Mouse (Mus musculus) megakaryocyte, embryonic 14.5 days (primary cell): ENCODE results near the gene Cenpj. TPM values are rescaled to one million over a fixed set of nuclear protein-coding genes. Genes with fewer than 3 reads are reported as not detected.

ENCODE experiments used
- H3K27me3 ChIP-seq: replicated peaks from 2 replicates; pipeline ENCODE3; 2012; ENCODE audit warnings: inconsistent platforms
- H3K36me3 ChIP-seq: replicated peaks from 2 replicates; pipeline ENCODE3; 2012; ENCODE audit warnings: low read length, inconsistent platforms, mixed read lengths
- H3K4me1 ChIP-seq: 2 replicates; pipeline ENCODE4 v1.6.1; 2012; ENCODE audit warnings: inconsistent platforms
- H3K4me3 ChIP-seq: replicated peaks from 2 replicates; pipeline ENCODE3; 2012; ENCODE audit warnings: moderate library complexity, mild to moderate bottlenecking, inconsistent platforms
- H3K9me3 ChIP-seq: 2 replicates; pipeline ENCODE4 v1.6.1; 2012; ENCODE audit warnings: inconsistent platforms
- FLI1 ChIP-seq: IDR thresholded peaks from 2 replicates; pipeline ENCODE4 v1.6.1; 2012; ENCODE audit warnings: low read length, inconsistent platforms, mixed read lengths
- GATA1 ChIP-seq: IDR thresholded peaks from 3 replicates; pipeline ENCODE4 v1.6.1; 2012; ENCODE audit warnings: mixed read lengths, low read length, inconsistent platforms, borderline replicate concordance
- polyA plus RNA-seq: library from polyadenylated mRNA; stranded (reverse); fragments of >175 nt; gene quantifications from 2 replicates; pipeline ENCODE4 v1.2.3, GENCODE M21; 2012; ENCODE audit warnings: low replicate concordance; ENCODE audit not compliant: insufficient read depth

Cenpj gene
- polyA plus RNA-seq, 1 experiment = 1.4 TPM

GRCm38 (mm10) chr14:56581117-56581516, 5.9 kb upstream of the Cenpj start:
- no peak for TF ChIP-seq FLI1
- TF ChIP-seq GATA1 = no peak

GRCm38 (mm10) chr14:56579011-56579410, 3.8 kb upstream of the Cenpj start:
- H3K9me3 ChIP-seq = no peaks in the 10 kb centered on the region
- no peak overlapping the region for H3K4me3 ChIP-seq
- TF ChIP-seq GATA1 (no peak), FLI1 (no peak)
- no peaks in the 10 kb centered on the region for H3K27me3 ChIP-seq
- peaks cover 65% of the 10 kb centered on the region for H3K36me3 ChIP-seq
- peaks cover 48% of the 10 kb centered on the region for H3K4me1 ChIP-seq

More at GRCm38 (mm10) chr14:56581117-56581516, 5.9 kb upstream of the Cenpj start:
- H3K36me3 ChIP-seq = peaks cover 86% of the 10 kb centered on the region
- H3K4me3 ChIP-seq = no peak overlapping the region
- H3K4me1 ChIP-seq = peaks cover 36% of the 10 kb centered on the region
- H3K27me3 ChIP-seq = no peaks in the 10 kb centered on the region
- H3K9me3 ChIP-seq = no peaks in the 10 kb centered on the region

- peak overlapping the region; percentile 97 for H3K4me3 ChIP-seq
- H3K9me3 ChIP-seq = no peaks in the 10 kb centered on the region
- H3K36me3 ChIP-seq = peaks cover 41% of the 10 kb centered on the region
- no peaks in the 10 kb centered on the region for H3K27me3 ChIP-seq
- H3K4me1 ChIP-seq = peaks cover 57% of the 10 kb centered on the region
- TF ChIP-seq GATA1 = no peak
- TF ChIP-seq FLI1 = no peak
Measured at GRCm38 (mm10) chr14:56575969-56576901, 1.0 kb upstream of the Cenpj start.

DNA sequence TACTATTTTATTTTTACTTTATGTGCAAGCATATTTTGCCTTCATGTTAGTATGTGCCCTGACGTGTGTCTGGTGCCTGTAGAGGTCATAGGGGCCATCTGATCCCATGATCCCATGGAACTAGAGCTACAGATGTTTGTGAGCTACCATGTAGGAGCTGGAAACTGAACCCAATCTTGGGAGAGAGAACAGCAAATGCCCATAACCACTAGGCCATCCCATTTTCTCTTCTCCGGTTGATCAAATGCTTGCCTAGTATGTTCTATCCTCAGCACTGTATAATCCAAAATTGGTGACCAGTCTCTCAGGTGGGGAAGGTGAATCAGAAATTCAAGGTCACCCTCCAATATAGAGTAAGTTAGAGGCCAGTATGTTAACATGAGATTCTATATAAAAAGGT, 2.7 kb downstream of the Cenpj start:
- TF ChIP-seq GATA1 = no peak

DNA sequence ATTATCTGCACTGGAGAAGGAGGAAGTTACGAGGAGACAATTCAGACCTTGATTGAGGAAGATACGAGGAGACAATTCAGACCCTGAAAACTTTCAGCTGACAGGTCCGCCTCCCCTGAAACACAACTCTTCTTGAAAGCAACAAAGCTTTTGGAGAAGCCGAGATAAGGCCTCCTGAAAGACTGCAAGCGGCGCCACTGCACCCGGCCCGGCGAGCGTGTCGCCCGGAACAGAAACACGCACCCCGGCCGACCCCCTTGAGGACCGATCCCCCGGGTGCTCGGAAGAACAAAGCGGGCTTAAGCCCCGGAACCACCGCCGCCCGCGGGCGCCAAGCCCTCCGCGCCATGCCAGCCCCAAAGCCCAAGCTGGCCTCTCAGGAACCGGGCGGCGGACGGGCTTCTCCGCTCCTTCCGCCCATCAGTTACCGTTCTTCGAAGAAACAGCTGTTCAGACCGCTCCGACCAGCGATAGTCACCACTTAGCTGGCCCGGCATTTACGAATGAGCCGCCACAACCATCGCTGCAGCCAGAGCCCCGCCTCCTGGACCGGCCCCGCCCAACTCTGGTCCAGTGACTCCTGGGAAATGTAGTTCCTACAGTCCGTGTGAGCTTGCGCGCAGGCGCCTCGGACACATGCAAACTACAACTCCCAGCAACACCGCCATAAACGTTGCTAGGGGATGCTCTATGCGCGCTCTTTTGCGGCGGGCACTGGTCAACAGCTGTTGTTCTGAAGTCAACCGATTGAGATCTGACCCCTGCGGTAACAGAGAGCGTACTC, 3.7 kb downstream of the Cenpj start:
- peak overlapping the region; percentile 94 for H3K4me3 ChIP-seq
- no peaks in the 10 kb centered on the region for H3K27me3 ChIP-seq
- TF ChIP-seq GATA1 = no peak
- TF ChIP-seq FLI1 = no peak
- H3K36me3 ChIP-seq = peaks cover 5% of the 10 kb centered on the region
- H3K4me1 ChIP-seq = peaks cover 68% of the 10 kb centered on the region
- peaks cover 4% of the 10 kb centered on the region for H3K9me3 ChIP-seq

More for the DNA sequence above, 2.7 kb downstream of the Cenpj start:
- H3K4me3 ChIP-seq = peak overlapping the region; percentile 69
- H3K36me3 ChIP-seq = peaks cover 9% of the 10 kb centered on the region
- peaks cover 68% of the 10 kb centered on the region for H3K4me1 ChIP-seq
- no peaks in the 10 kb centered on the region for H3K27me3 ChIP-seq
- H3K9me3 ChIP-seq = no peaks in the 10 kb centered on the region

DNA sequence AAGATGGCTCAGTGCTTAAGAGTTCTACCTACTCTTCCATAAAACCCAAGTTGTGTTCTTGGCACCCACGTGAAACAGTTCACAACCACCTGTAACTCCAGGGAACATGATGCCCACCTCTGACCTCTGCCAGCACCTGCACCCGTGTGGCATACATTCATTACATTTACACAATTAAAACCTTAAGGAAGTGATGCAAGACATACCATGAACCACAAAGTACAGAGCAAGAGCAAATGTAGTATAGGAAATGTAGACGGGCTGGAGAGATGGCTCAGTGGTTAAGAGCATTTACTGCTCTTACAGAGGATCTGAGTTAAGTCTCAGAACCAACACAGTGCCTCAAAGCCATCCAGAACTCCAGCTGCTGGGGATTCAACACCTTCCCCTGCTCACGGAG, 6.2 kb downstream of the Cenpj start:
- H3K9me3 ChIP-seq = peaks cover 8% of the 10 kb centered on the region
- no peak overlapping the region for H3K4me3 ChIP-seq
- peaks cover 61% of the 10 kb centered on the region for H3K4me1 ChIP-seq
- H3K36me3 ChIP-seq = peaks cover 25% of the 10 kb centered on the region
- TF ChIP-seq FLI1 (no peak), GATA1 (no peak)
- H3K27me3 ChIP-seq = no peaks in the 10 kb centered on the region

DNA sequence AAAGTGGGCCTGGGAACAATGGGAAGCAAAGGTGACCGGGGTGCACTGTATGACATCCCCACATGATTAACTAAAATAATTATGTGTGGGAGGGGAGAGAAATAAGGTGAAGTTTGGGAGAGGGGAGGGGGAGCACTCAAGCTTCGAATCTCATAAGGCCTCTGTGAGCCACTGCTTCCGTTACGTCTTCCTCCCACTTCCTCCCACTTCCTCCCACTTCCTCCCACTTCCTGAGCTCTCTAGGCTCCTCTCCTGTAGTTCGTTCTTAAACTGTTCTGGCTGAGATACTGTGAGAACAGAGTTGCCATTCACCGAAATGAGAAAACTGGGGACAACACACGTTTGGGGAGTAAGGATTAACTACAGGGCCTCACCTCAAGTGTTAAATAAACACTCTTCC, 7.7 kb downstream of the Cenpj start:
- peaks cover 8% of the 10 kb centered on the region for H3K9me3 ChIP-seq
- H3K4me3 ChIP-seq = peak overlapping the region; percentile 23
- peaks cover 38% of the 10 kb centered on the region for H3K36me3 ChIP-seq
- TF ChIP-seq GATA1 = no peak
- no peak for TF ChIP-seq FLI1
- H3K27me3 ChIP-seq = no peaks in the 10 kb centered on the region
- H3K4me1 ChIP-seq = peaks cover 55% of the 10 kb centered on the region

DNA sequence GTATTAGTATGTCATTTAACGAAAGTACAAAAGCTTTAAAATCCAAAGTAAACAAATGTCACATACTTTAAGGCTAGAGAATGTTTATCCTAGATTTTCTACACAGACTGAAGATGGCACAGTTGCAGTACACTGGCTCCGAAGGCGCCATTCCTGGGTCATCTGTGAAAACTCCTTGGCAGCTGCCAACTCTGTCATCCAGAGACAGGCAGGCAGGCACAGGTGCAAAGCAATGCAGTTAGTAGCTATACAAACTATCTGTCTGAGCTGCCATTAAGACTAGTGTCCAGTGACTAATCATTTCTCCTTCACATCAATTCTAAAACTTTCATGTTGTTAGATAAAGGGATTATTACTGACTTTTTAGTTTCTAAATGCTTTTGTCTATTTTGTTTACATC, 16.1 kb downstream of the Cenpj start:
- no peak overlapping the region for H3K4me3 ChIP-seq
- no peak for TF ChIP-seq GATA1
- TF ChIP-seq FLI1 = no peak

GRCm38 (mm10) chr14:56554716-56555115, 20.5 kb downstream of the Cenpj start:
- no peaks in the 10 kb centered on the region for H3K27me3 ChIP-seq
- TF ChIP-seq GATA1 = no peak
- no peak for TF ChIP-seq FLI1
- H3K4me1 ChIP-seq = no peaks in the 10 kb centered on the region
- H3K36me3 ChIP-seq = peaks cover 85% of the 10 kb centered on the region
- H3K4me3 ChIP-seq = no peak overlapping the region
- H3K9me3 ChIP-seq = no peaks in the 10 kb centered on the region

More for the DNA sequence above, 16.1 kb downstream of the Cenpj start:
- Histone ChIP-seq H3K27me3 (no peaks in the 10 kb centered on the region), H3K4me1 (no peaks in the 10 kb centered on the region), H3K9me3 (no peaks in the 10 kb centered on the region), H3K36me3 (peaks cover 75% of the 10 kb centered on the region)

- H3K4me3 ChIP-seq = no peak overlapping the region
- H3K4me1 ChIP-seq = no peaks in the 10 kb centered on the region
- no peaks in the 10 kb centered on the region for H3K27me3 ChIP-seq
- peaks cover 87% of the 10 kb centered on the region for H3K36me3 ChIP-seq
- TF ChIP-seq GATA1 (no peak), FLI1 (no peak)
- H3K9me3 ChIP-seq = no peaks in the 10 kb centered on the region
Measured at GRCm38 (mm10) chr14:56553331-56553730, 21.9 kb downstream of the Cenpj start.
